Mouse (Mus musculus) stomach, postnatal 0 days (tissue): Measurements from ENCODE around the gene Padi2.

Experiments used
- CTCF ChIP-seq: IDR thresholded peaks from 2 replicates; pipeline ENCODE4 v1.5.1; 2016; ENCODE audit warnings: antibody characterized with exemption, low read depth, mild to moderate bottlenecking, moderate library complexity
- EP300 ChIP-seq: optimal IDR thresholded peaks from 2 replicates; pipeline ENCODE3; 2016; ENCODE audit warnings: antibody characterized with exemption

GRCm38 (mm10) chr4:140957131-140957702 lies 51.1 kb downstream of the Padi2 start:
- TF ChIP-seq CTCF: no peak
- TF ChIP-seq EP300: no peak
